Comparison of ENCODE assay signal across 9 mouse cellular contexts in the genomic region with DNA sequence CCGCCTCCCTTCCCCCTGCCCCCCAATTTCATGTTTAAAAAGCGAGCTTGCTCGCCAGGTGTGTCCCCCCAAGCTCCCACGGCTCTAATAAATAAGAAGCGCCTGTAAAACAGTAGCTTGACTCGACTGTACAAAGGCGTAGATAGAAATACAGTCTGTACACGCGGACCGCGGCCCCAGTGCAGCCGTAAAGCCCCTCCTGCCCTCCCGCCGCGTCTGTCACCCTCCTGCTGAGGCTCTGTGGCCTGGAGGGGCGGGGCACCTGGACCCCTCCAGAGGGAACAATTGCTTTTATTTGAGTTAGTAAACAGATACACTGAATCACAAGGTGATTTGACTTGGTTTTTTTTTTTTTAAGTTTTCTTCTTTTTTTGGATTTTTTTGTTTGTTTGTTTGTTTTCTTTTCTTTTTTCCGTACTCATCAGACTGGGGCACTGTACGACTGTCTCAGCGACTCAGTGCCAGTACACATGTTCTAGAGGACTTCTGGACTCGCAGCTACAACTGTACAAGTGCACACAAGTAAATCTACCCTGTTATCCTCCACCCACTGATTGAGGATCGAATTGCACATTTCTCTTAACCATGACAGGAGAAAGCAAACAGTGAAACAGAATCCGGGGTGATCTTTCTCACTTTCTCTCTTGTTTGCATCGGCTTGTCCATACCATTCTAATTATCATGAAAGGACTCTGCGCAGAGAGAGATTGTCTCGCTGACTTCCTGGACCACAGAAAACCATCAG.
A peak's percentile ranks its signal among the peaks of the same experiment; 100 is the strongest.
DNase-seq lines count a peak whose midpoint lies in the region; ATAC-seq lines count a peak whose summit lies in the region.
"Had no signal": no experiment of that assay in that cellular context is flagged by ENCODE, and none has a peak within 500 bp of the region (broad histone marks: within the 10 kb centered on the region; RNA-seq: fewer than 3 reads in every experiment).

No protein-coding gene starts in this region.

- no peak overlapping the region for H3K27ac ChIP-seq in heart, embryonic 14.5 days (replicated peaks in 1 of 2; ENCODE audit: control insufficient read depth in 1 of 2, insufficient read depth in 1 of 2, low read depth in 2 of 2, low read length in 2 of 2)
- peak overlapping the region; percentile 81 for H3K27ac ChIP-seq in hindbrain, embryonic 10.5 days
- peak overlapping the region; percentile 46 for H3K27ac ChIP-seq in midbrain, embryonic 10.5 days (replicated peaks)

- H3K4me2 ChIP-seq in heart, embryonic 14.5 days (ENCODE audit: low read length): peak overlapping the region; percentile 84

- no peak for ATAC-seq in heart, embryonic 14.5 days (ENCODE audit: insufficient number of reproducible peaks, insufficient read depth, low FRiP score, low read depth)
- no peak for ATAC-seq in monocyte, adult 5-6 weeks (replicated peaks; ENCODE audit: insufficient number of reproducible peaks, low FRiP score, low TSS enrichment, poor library complexity, severe bottlenecking)

- H3K27me3 ChIP-seq in heart, embryonic 14.5 days (ENCODE audit: control insufficient read depth, insufficient read depth, low read length): no peaks in the 10 kb centered on the region
- H3K27me3 ChIP-seq in hindbrain, embryonic 10.5 days (ENCODE audit: insufficient read depth, poor library complexity, severe bottlenecking): peaks cover 13% of the 10 kb centered on the region
- peaks cover 12% of the 10 kb centered on the region; the same call in 1 of the 2 replicates for H3K27me3 ChIP-seq in midbrain, embryonic 10.5 days (ENCODE audit: low read depth, poor library complexity, severe bottlenecking)

- H3K9me3 ChIP-seq in heart, embryonic 14.5 days (ENCODE audit: control insufficient read depth, low read length): no peaks in the 10 kb centered on the region
- H3K9me3 ChIP-seq in hindbrain, embryonic 10.5 days: no peaks in the 10 kb centered on the region
- no peaks in the 10 kb centered on the region for H3K9me3 ChIP-seq in midbrain, embryonic 10.5 days (replicated peaks)
- H3K9me3 ChIP-seq: G1E had no signal

- DNase-seq in heart, adult 8-10 months (ENCODE audit: low spot score): no peak
- DNase-seq in R1 (ENCODE audit: low read depth, low spot score): peak; percentile 46
- DNase-seq in hindbrain, embryonic 10.5 days (ENCODE audit: low spot score): peak; percentile 42
- DNase-seq in midbrain, embryonic 10.5 days (ENCODE audit: low spot score): no peak
- DNase-seq in adrenal gland, adult 18-20 months (ENCODE audit: low spot score in 2 of 2): no peak
- DNase-seq in layer of hippocampus, adult 11-12 months (ENCODE audit: low spot score): no peak

- H3K4me1 ChIP-seq in heart, embryonic 14.5 days (ENCODE audit: control insufficient read depth in 2 of 2, insufficient read depth in 2 of 2, low read length in 2 of 2): peaks cover 6 to 13% of the 10 kb centered on the region in 2 experiments
- peaks cover 47% of the 10 kb centered on the region for H3K4me1 ChIP-seq in hindbrain, embryonic 10.5 days (replicated peaks)
- peaks cover 32% of the 10 kb centered on the region for H3K4me1 ChIP-seq in midbrain, embryonic 10.5 days

- no peaks in the 10 kb centered on the region for H3K36me3 ChIP-seq in heart, embryonic 14.5 days (ENCODE audit: control insufficient read depth, insufficient read depth, low read length)
- peaks cover 7% of the 10 kb centered on the region; the same call in 1 of the 2 replicates for H3K36me3 ChIP-seq in hindbrain, embryonic 10.5 days
- H3K36me3 ChIP-seq in midbrain, embryonic 10.5 days: peaks cover 8% of the 10 kb centered on the region
- H3K36me3 ChIP-seq: G1E had no signal

- peak overlapping the region; percentile 47 for H3K4me3 ChIP-seq in heart, embryonic 14.5 days (ENCODE audit: control insufficient read depth in 1 of 2, insufficient read depth in 1 of 2, low read depth in 1 of 2, low read length in 2 of 2)
- H3K4me3 ChIP-seq in hindbrain, embryonic 10.5 days: peak overlapping the region; percentile 48
- H3K4me3 ChIP-seq in midbrain, embryonic 10.5 days: peak overlapping the region; percentile 46

- WGBS in heart, embryonic 14.5 days: 10% methylated on average over 25 of the region's 25 CpGs
- WGBS in hindbrain, embryonic 10.5 days: 7% methylated on average over 25 of the region's 25 CpGs
- WGBS in midbrain, embryonic 10.5 days: 6% methylated on average over 25 of the region's 25 CpGs

- H3K9ac ChIP-seq in heart, embryonic 14.5 days (ENCODE audit: low read length): peak overlapping the region; percentile 72

Comparison
In these comparisons a context has a peak if more than half of its experiments do, and no peak if none do; other contexts are left out.
1. H3K27ac ChIP-seq: peak in hindbrain, embryonic 10.5 days (single experiment) and midbrain, embryonic 10.5 days (single experiment); none in heart, embryonic 14.5 days (0 of 2).
2. DNase-seq: peak in R1 (single experiment) and hindbrain, embryonic 10.5 days (single experiment); none in heart, adult 8-10 months (single experiment), midbrain, embryonic 10.5 days (single experiment), adrenal gland, adult 18-20 months (0 of 2) and layer of hippocampus, adult 11-12 months (single experiment).
3. Peak in every context shown above with its lines, with median percentiles within 50 percentile points of each other: H3K4me3 ChIP-seq.